Mouse (Mus musculus) leukemia stem cell, adult 10-12 weeks (primary cell): ENCODE measurements around the gene Bloc1s3. TPM values are rescaled to one million over a fixed set of nuclear protein-coding genes. Genes with fewer than 3 reads are reported as not detected.

ENCODE experiments used
- polyA plus RNA-seq: library from polyadenylated mRNA; stranded (reverse); fragments of >175 nt; gene quantifications from 2 replicates; pipeline ENCODE4 v1.2.3, GENCODE M21; 2012; ENCODE audit warnings: low replicate concordance

Bloc1s3 gene
- polyA plus RNA-seq = 5.1 and 6.1 TPM in 2 replicates

GRCm38 (mm10) chr7:19508150-19508923, at the start of gene Bloc1s3, which contains the start of gene Trappc6a:
TSS of gene Bloc1s3 (minus strand) at chr7:19508367.
TSS of gene Trappc6a (plus strand) at chr7:19508395.

GRCm38 (mm10) chr7:19517652-19518365, 9.6 kb upstream of the Bloc1s3 start, which contains the start of gene Nkpd1:
TSS of gene Nkpd1 (plus strand) at chr7:19517838.

GRCm38 (mm10) chr7:19462884-19463381, 45.2 kb downstream of the Bloc1s3 start, which contains the start of gene Exoc3l2:
TSS of gene Exoc3l2 (plus strand) at chr7:19463331.

GRCm38 (mm10) chr7:19458591-19459111, 49.5 kb downstream of the Bloc1s3 start, which contains the start of gene Mark4:
TSS of gene Mark4 (minus strand) at chr7:19458821.

Other genes with a start within 250 kb of the Bloc1s3 start
- 240 and 739 TPM in 2 replicates for gene Vasp, start 236.6 kb downstream of the Bloc1s3 start, polyA plus RNA-seq
- gene Ppm1n, start 228.3 kb downstream of the Bloc1s3 start, polyA plus RNA-seq = 0.62 and 1.2 TPM in 2 replicates
- 0.57 and 1.1 TPM in 2 replicates for gene Rtn2, start 225.7 kb downstream of the Bloc1s3 start, polyA plus RNA-seq
- 1.1 and 5.9 TPM in 2 replicates for gene Fosb, start 198.3 kb downstream of the Bloc1s3 start, polyA plus RNA-seq
- 21.3 and 28.9 TPM in 2 replicates for gene Ercc1, start 163.6 kb downstream of the Bloc1s3 start, polyA plus RNA-seq
- gene Cd3eap, start 148.9 kb downstream of the Bloc1s3 start, polyA plus RNA-seq = 35.9 and 52.0 TPM in 2 replicates
- gene Ppp1r13l, start 148.6 kb downstream of the Bloc1s3 start, polyA plus RNA-seq = 19.1 and 23.9 TPM in 2 replicates
- 43.1 and 62.1 TPM in 2 replicates for gene Ercc2, start 126.4 kb downstream of the Bloc1s3 start, polyA plus RNA-seq
- 1.8 and 4.2 TPM in 2 replicates for gene Klc3, start 104.3 kb downstream of the Bloc1s3 start, polyA plus RNA-seq
- 0.33 and 0.72 TPM in 2 replicates for gene Ckm, start 103.6 kb downstream of the Bloc1s3 start, polyA plus RNA-seq
- gene Mark4, start 49.5 kb downstream of the Bloc1s3 start, polyA plus RNA-seq = 18.3 and 53.5 TPM in 2 replicates
- 0.96 and 3.4 TPM in 2 replicates for gene Exoc3l2, start 45.0 kb downstream of the Bloc1s3 start, polyA plus RNA-seq
- gene Trappc6a, start within 50 bp of the Bloc1s3 start, polyA plus RNA-seq = 53.1 and 54.0 TPM in 2 replicates
- gene Nkpd1, start 9.5 kb upstream of the Bloc1s3 start, polyA plus RNA-seq = 0.13 and 0.14 TPM in 2 replicates
- gene Ppp1r37, start 54.7 kb upstream of the Bloc1s3 start, polyA plus RNA-seq = 143 and 152 TPM in 2 replicates
- gene Zfp296, start 68.9 kb upstream of the Bloc1s3 start, polyA plus RNA-seq = 10.0 and 11.1 TPM in 2 replicates
- gene Gemin7, start 69.2 kb upstream of the Bloc1s3 start, polyA plus RNA-seq = 22.7 and 43.0 TPM in 2 replicates
- gene Clasrp, start 96.1 kb upstream of the Bloc1s3 start, polyA plus RNA-seq = 117 and 363 TPM in 2 replicates
- 13.7 and 26.5 TPM in 2 replicates for gene Relb, start 121.1 kb upstream of the Bloc1s3 start, polyA plus RNA-seq
- gene Clptm1, start 156.7 kb upstream of the Bloc1s3 start, polyA plus RNA-seq = 187 and 280 TPM in 2 replicates
- not detected in 2 replicates for gene Apoc2, start 169.6 kb upstream of the Bloc1s3 start, polyA plus RNA-seq
- not detected in 2 replicates for gene Gm44805, start 173.1 kb upstream of the Bloc1s3 start, polyA plus RNA-seq
- gene Apoc4, start 173.1 kb upstream of the Bloc1s3 start, polyA plus RNA-seq = not detected in 2 replicates
- gene Apoc1, start 184.3 kb upstream of the Bloc1s3 start, polyA plus RNA-seq = 0.99 TPM in 1 of 2 replicates, not detected in the other
- 178 and 422 TPM in 2 replicates for gene Apoe, start 190.8 kb upstream of the Bloc1s3 start, polyA plus RNA-seq
- gene Tomm40, start 207.1 kb upstream of the Bloc1s3 start, polyA plus RNA-seq = 213 and 277 TPM in 2 replicates
- gene Nectin2, start 242.1 kb upstream of the Bloc1s3 start, polyA plus RNA-seq = 4.9 and 6.0 TPM in 2 replicates